Mouse (Mus musculus) mouse embryonic stem cell (cell line): ENCODE results near the gene Trim17.

Experiments used
- in situ Hi-C, 2 experiments: fragments of 300-500 bp; cut with MboI; formaldehyde crosslinking; loops; 1 replicate in 1 of 2; 3 replicates in 1 of 2; pipeline ENCODE4 v1.14.3; 2019 to 2020; ENCODE audit warnings: low sequenced_read_pairs in 2 of 2, low pct_unique_long_range_greater_than_20kb in 1 of 2, mixed read lengths in 1 of 2; ENCODE audit not compliant: unreplicated experiment in 1 of 2

The Trim17 gene

GRCm38 (mm10) chr11:58982471-58983097 is 28.1 kb downstream of the Trim17 start:
- in situ Hi-C loops: no loop called here

GRCm38 (mm10) chr11:58983691-58984341 is 29.3 kb downstream of the Trim17 start:
- in situ Hi-C loops: no loop called here

- in situ Hi-C loops: no loop called here
Observed at GRCm38 (mm10) chr11:58984657-58985056, 30.2 kb downstream of the Trim17 start.

DNA sequence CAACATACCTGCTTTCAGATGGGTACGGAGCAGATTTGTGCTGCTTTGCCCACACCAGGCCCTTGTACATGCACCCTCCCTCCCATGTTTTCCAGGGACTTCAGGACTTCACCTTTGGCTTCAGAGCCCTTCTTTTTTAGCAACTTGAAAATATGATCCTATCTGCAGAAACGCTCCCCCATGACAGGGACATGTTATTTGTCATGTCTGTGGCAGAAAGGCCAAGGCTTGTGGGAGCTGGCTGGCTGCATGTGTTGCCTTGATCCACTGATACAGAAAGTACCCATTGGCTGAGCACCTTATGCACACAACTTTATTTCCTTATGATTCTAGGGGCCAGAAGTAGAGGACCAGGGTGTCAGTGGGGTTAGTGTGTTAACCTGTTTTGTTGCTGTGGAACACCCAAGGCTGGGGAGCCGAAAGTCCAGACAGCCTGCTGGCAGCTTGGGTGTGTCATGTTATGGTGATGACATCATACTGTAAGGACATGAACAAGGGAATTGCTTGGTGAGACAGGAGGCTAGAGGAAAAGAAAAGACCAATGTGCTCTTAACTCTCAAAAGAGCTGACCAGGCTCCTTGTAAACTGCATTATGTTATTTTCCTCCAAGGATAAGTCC is 30.9 kb downstream of the Trim17 start:
- in situ Hi-C loops: no loop called here

DNA sequence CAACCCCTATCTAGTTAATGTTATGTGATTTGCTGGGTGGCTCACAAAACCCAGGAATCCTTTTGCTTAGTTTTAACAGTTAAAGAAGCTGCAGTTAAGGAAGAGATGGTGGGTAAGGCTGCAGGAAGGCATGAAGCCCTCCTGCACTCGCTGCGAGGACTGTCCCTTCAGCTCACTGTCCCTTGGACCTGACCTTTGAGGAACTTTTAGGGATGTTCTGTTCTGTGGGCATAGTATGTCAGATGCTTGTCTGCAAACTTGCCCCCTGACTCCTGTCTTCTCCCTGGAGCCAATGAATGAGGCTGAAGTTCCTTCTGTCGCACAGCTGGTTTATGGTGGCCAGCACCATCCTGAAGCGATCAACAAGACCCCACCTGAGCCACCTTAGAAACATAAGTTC is 34.7 kb downstream of the Trim17 start:
- in situ Hi-C loops: no loop called here

- in situ Hi-C loops: no loop called here
Observed at GRCm38 (mm10) chr11:58990141-58990540, 35.7 kb downstream of the Trim17 start.

GRCm38 (mm10) chr11:58990794-58991193 is 36.3 kb downstream of the Trim17 start:
- in situ Hi-C loops: no loop called here

GRCm38 (mm10) chr11:58991911-58992310 is 37.4 kb downstream of the Trim17 start:
- in situ Hi-C loops: no loop called here

DNA sequence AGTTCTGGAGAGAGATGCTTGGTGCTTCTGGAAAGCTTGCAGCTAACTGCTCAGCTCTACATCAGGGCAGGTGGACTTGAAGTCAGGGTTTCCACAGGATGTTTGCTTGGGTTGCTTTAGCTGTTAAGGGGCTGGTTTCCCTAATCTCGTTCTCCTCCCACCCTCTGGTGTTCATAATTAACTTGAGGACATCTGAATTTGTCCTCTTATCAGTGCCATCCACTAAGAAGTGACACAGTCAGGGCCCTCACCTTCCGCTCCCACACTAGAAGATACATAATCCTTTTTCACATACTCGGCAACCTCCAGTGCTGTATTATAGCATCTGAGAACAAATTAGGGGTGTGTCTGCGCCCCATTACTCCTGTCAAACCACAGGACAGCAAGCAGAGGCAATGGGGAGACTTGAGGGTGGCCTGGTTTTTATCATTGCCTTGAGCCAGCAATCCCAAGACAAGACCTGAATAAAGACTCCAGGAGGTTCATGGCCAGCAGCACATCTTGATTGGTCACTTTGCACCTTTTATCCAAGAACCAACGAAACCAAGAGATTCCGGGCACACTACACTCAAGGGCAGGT is 38.7 kb downstream of the Trim17 start:
- in situ Hi-C loops: no loop called here

DNA sequence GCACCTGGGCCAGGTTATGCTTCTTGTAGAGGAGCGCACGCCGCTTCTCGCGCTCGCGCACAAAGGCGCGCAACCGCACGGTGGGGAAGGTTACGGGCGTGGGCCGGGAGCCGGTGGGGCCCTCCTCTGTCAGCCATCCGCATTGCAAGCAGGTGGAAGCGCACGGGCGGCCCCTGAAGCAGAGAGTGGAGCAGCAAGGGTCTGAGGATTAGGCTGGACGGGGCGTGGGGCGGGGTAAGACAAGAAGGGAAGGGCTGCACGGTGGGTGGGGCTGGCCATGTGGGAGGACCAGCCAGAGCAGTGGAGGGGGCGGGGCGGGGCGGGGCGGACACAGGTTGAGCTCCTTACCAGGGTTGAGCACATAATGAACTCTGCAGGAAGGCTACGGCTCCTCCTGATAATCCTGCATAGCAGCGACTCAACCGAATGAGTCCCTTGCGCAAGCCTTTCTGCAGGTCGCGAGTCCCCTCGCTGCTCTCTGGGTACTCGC is 39.9 kb downstream of the Trim17 start:
- in situ Hi-C loops: no loop called here

GRCm38 (mm10) chr11:58995061-58995806 is 40.7 kb downstream of the Trim17 start:
- in situ Hi-C loops: no loop called here

GRCm38 (mm10) chr11:58995807-58996370 is 41.4 kb downstream of the Trim17 start:
- in situ Hi-C loops: no loop called here

GRCm38 (mm10) chr11:58997541-58997940 is 43.1 kb downstream of the Trim17 start:
- in situ Hi-C loops: no loop called here

DNA sequence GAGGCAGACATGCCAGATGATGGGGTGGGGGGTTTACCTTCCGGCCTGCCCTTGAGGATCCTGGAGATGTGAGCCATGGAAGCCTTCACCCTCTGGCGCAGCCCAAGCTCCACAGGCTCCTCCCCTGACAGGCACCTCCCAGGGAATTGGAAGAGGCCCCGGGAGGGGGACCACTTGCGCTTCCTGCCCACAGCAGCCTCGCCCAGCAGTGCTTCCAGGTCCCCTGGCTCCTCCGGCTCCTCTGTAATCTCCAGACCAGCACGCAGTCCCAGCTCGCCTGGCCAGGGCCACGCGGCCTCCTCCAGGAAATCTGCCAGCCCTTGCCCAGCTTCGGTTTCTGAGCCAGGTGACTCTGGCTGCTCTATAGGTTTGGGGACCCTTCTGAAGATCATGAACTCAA is 44.7 kb downstream of the Trim17 start:
- in situ Hi-C loops: no loop called here

DNA sequence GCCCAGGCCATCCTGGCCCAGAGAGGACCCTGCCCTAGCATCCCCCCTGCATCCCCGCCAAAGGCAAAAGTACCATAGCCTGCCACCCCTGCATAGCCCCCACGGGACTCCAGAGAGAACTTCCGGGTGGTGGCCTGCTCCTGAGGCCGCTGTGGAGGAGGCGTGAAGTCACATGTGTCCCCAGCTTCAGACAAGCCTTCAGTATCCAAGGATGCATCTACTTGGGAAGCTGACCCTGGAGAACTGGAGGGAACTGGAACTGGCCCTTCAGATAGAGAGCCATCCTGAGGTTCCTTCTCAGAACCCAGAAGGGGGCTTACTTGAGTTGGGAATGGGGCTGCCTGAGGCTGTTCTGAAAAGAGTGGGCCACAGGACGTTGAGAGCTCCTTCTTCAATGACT is 45.3 kb downstream of the Trim17 start:
- in situ Hi-C loops: no loop called here

GRCm38 (mm10) chr11:59000635-59001034 is 46.1 kb downstream of the Trim17 start:
- in situ Hi-C loops: no loop called here

GRCm38 (mm10) chr11:59002327-59003079 is 48.0 kb downstream of the Trim17 start:
- in situ Hi-C loops: no loop called here

GRCm38 (mm10) chr11:59015052-59015451 is 60.6 kb downstream of the Trim17 start:
- in situ Hi-C loops: no loop called here
